Mouse (Mus musculus): ENCODE results near the gene Vmn1r223.

DNA sequence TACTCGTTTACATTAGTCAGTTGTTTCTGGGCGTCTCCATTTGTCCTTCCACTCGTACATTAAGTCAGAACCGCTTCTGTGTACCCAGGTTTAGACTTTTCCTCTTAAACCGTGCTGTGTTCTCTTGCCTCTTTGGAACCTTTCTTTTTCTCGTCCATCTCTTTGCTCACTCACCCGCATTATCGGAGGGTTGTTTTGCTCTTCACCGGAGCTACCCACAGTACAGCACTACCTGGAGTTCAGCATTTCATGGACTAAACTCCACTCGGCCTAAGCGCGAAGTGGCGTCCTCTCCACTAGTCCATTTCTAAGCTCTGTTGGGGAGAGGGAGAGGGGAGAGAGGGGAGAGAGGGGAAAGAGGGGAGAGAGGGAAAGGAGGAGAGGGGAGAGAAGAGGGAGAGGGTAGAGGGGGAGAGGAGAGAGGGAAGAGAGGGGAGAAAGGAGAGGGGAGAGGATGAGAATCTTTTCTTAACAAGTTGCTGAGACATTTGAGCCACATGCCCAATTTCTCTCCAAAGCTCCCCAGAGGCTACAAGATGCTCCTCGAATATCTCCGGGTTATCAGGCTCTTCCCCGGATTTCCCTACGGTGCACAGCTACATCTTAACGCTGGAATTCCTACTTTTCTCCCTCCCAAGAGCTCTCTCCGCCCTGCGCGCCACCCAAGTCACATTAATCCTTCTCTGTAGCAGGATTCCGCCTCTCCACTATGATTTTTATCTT lies 52.5 kb downstream of the Vmn1r223 start:
- no peak for TF ChIP-seq CTCF (IDR thresholded peaks at IDR 0.05; ENCODE audit: extremely low read depth, insufficient read depth, insufficient read length, insufficient replicate concordance)
- no peak for TF ChIP-seq POLR2A (IDR thresholded peaks at IDR 0.05; ENCODE audit: low read depth, low read length)

Measured in spleen, adult 2 months (tissue).